Mouse (Mus musculus): ENCODE results near the gene Map2k1. TPM values are rescaled to one million over a fixed set of nuclear protein-coding genes. Genes with fewer than 3 reads are reported as not detected.

Map2k1 gene
- total RNA-seq, 1 experiment = 73.0 TPM

GRCm38 (mm10) chr9:64175378-64175777, 78.1 kb downstream of the Map2k1 start:
- in situ Hi-C loops (cut with MboI; ENCODE audit: low sequenced_read_pairs in 2 of 2, unreplicated experiment in 2 of 2) = no loop called here
- Histone ChIP-seq H3K27ac (ENCODE audit: insufficient read depth, low read depth, low read length, poor library complexity, severe bottlenecking) (no peak overlapping the region), H3K4me3 (ENCODE audit: insufficient read depth in 1 of 2, low read depth in 1 of 2, low read length in 2 of 2, poor library complexity in 1 of 2, severe bottlenecking in 1 of 2) (peak overlapping the region; percentile 83 to 100), H3K36me3 (ENCODE audit: control insufficient read depth, insufficient read depth, low read length, poor library complexity, severe bottlenecking) (peaks cover 38% of the 10 kb centered on the region), H3K9ac (ENCODE audit: insufficient read depth, low read depth, low read length, poor library complexity, severe bottlenecking) (peak overlapping the region; percentile 80; the same call in 1 of the 2 replicates), H3K4me1 (ENCODE audit: control insufficient read depth in 2 of 2, insufficient read depth in 2 of 2, low read length in 2 of 2, poor library complexity in 1 of 2) (peaks cover 0 to 2% of the 10 kb centered on the region in 2 experiments; a peak in 2 of 4 replicates), H3K9me3 (ENCODE audit: control insufficient read depth, insufficient read depth, low read depth, low read length) (no peaks in the 10 kb centered on the region)
- TF ChIP-seq MAFK (IDR thresholded peaks at IDR 0.05; ENCODE audit: insufficient read depth, low read depth, low read length) (no peak), ZC3H11A (IDR thresholded peaks at IDR 0.05; ENCODE audit: borderline replicate concordance, low read depth, low read length) (no peak), ZNF384 (IDR thresholded peaks at IDR 0.05; ENCODE audit: low read depth, low read length) (no peak), HCFC1 (IDR thresholded peaks at IDR 0.05; ENCODE audit: borderline replicate concordance, insufficient read depth, low read length) (no peak), CHD2 (IDR thresholded peaks at IDR 0.05; ENCODE audit: low read depth, low read length) (no peak)
- DNase-seq (ENCODE audit: low read depth, low spot score) = no peak

GRCm38 (mm10) chr9:64174766-64175165, 78.7 kb downstream of the Map2k1 start:
- TF ChIP-seq HCFC1 (IDR thresholded peaks at IDR 0.05; ENCODE audit: borderline replicate concordance, insufficient read depth, low read length) = no peak
- TF ChIP-seq MAFK (IDR thresholded peaks at IDR 0.05; ENCODE audit: insufficient read depth, low read depth, low read length) = no peak
- TF ChIP-seq ZNF384 (IDR thresholded peaks at IDR 0.05; ENCODE audit: low read depth, low read length) = no peak
- no peak for TF ChIP-seq ZC3H11A (IDR thresholded peaks at IDR 0.05; ENCODE audit: borderline replicate concordance, low read depth, low read length)
- TF ChIP-seq CHD2 (IDR thresholded peaks at IDR 0.05; ENCODE audit: low read depth, low read length) = no peak
- in situ Hi-C loops (cut with MboI; ENCODE audit: low sequenced_read_pairs in 2 of 2, unreplicated experiment in 2 of 2) = no loop called here
- Histone ChIP-seq H3K9ac (ENCODE audit: insufficient read depth, low read depth, low read length, poor library complexity, severe bottlenecking) (peak overlapping the region; percentile 80), H3K4me1 (ENCODE audit: control insufficient read depth in 2 of 2, insufficient read depth in 2 of 2, low read length in 2 of 2, poor library complexity in 1 of 2) (peaks cover 0 to 2% of the 10 kb centered on the region in 2 experiments; a peak in 2 of 4 replicates), H3K4me3 (ENCODE audit: insufficient read depth in 1 of 2, low read depth in 1 of 2, low read length in 2 of 2, poor library complexity in 1 of 2, severe bottlenecking in 1 of 2) (peak overlapping the region; percentile 83 to 100), H3K9me3 (ENCODE audit: control insufficient read depth, insufficient read depth, low read depth, low read length) (no peaks in the 10 kb centered on the region), H3K27ac (ENCODE audit: insufficient read depth, low read depth, low read length, poor library complexity, severe bottlenecking) (no peak overlapping the region), H3K36me3 (ENCODE audit: control insufficient read depth, insufficient read depth, low read length, poor library complexity, severe bottlenecking) (peaks cover 38% of the 10 kb centered on the region)
- DNase-seq (ENCODE audit: low read depth, low spot score) = no peak

DNA sequence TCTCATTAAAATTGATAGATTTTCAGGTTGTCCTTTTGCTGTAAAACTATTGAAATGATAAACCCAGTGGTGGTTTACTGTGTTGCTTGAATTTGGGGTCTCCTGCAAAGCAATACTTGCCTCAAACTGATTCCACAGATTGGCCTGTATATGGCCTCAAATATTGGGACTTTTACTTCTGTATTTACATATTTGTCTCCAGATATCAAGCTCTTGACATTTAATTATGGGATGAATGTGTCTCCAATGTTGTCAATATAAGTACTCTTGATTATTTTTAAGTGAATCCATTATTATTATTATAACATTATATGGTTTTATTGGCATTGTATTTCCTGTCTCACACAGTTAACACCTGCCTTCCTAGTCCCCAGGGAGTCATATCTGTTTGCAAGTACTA, 79.1 kb downstream of the Map2k1 start:
- Histone ChIP-seq H3K36me3 (ENCODE audit: control insufficient read depth, insufficient read depth, low read length, poor library complexity, severe bottlenecking) (peaks cover 38% of the 10 kb centered on the region), H3K27ac (ENCODE audit: insufficient read depth, low read depth, low read length, poor library complexity, severe bottlenecking) (peak overlapping the region; percentile 99; the same call in 1 of the 2 replicates), H3K9ac (ENCODE audit: insufficient read depth, low read depth, low read length, poor library complexity, severe bottlenecking) (peak overlapping the region; percentile 100; the same call in 1 of the 2 replicates), H3K4me3 (ENCODE audit: insufficient read depth in 1 of 2, low read depth in 1 of 2, low read length in 2 of 2, poor library complexity in 1 of 2, severe bottlenecking in 1 of 2) (peak overlapping the region; percentile 83 to 100), H3K4me1 (ENCODE audit: control insufficient read depth in 2 of 2, insufficient read depth in 2 of 2, low read length in 2 of 2, poor library complexity in 1 of 2) (peaks cover 0 to 2% of the 10 kb centered on the region in 2 experiments; a peak in 2 of 4 replicates), H3K9me3 (ENCODE audit: control insufficient read depth, insufficient read depth, low read depth, low read length) (no peaks in the 10 kb centered on the region)
- TF ChIP-seq ZC3H11A (IDR thresholded peaks at IDR 0.05; ENCODE audit: borderline replicate concordance, low read depth, low read length) (no peak), HCFC1 (IDR thresholded peaks at IDR 0.05; ENCODE audit: borderline replicate concordance, insufficient read depth, low read length) (no peak), CHD2 (IDR thresholded peaks at IDR 0.05; ENCODE audit: low read depth, low read length) (no peak), MAFK (IDR thresholded peaks at IDR 0.05; ENCODE audit: insufficient read depth, low read depth, low read length) (no peak), ZNF384 (IDR thresholded peaks at IDR 0.05; ENCODE audit: low read depth, low read length) (no peak)
- DNase-seq (ENCODE audit: low read depth, low spot score) = no peak
- in situ Hi-C loops (cut with MboI; ENCODE audit: low sequenced_read_pairs in 2 of 2, unreplicated experiment in 2 of 2) = no loop called here

GRCm38 (mm10) chr9:64173666-64174220, 79.7 kb downstream of the Map2k1 start:
- H3K9me3 ChIP-seq (ENCODE audit: control insufficient read depth, insufficient read depth, low read depth, low read length) = no peaks in the 10 kb centered on the region

More at GRCm38 (mm10) chr9:64173666-64174220, 79.7 kb downstream of the Map2k1 start:
- no peak; the same call in 1 of the 2 replicates for TF ChIP-seq HCFC1 (IDR thresholded peaks at IDR 0.05; ENCODE audit: borderline replicate concordance, insufficient read depth, low read length)
- Histone ChIP-seq H3K4me3 (ENCODE audit: insufficient read depth in 1 of 2, low read depth in 1 of 2, low read length in 2 of 2, poor library complexity in 1 of 2, severe bottlenecking in 1 of 2) (peak overlapping the region; percentile 83 to 100), H3K4me1 (ENCODE audit: control insufficient read depth in 2 of 2, insufficient read depth in 2 of 2, low read length in 2 of 2, poor library complexity in 1 of 2) (peaks cover 0 to 2% of the 10 kb centered on the region in 2 experiments; a peak in 2 of 4 replicates), H3K9ac (ENCODE audit: insufficient read depth, low read depth, low read length, poor library complexity, severe bottlenecking) (peak overlapping the region; percentile 100), H3K36me3 (ENCODE audit: control insufficient read depth, insufficient read depth, low read length, poor library complexity, severe bottlenecking) (peaks cover 38% of the 10 kb centered on the region), H3K27ac (ENCODE audit: insufficient read depth, low read depth, low read length, poor library complexity, severe bottlenecking) (peak overlapping the region; percentile 99)
- DNase-seq (ENCODE audit: low read depth, low spot score) = no peak
- in situ Hi-C loops (cut with MboI; ENCODE audit: low sequenced_read_pairs in 2 of 2, unreplicated experiment in 2 of 2) = no loop called here

All from ES-E14 (cell line).